Mouse (Mus musculus) E14TG2a.4 (cell line): ENCODE measurements around the gene Atl2.

Experiments used
- CTCF ChIP-seq: conservative IDR thresholded peaks from 2 replicates; pipeline ENCODE4 v1.5.1; 2014; ENCODE audit warnings: low read length
- NANOG ChIP-seq: IDR thresholded peaks from 2 replicates; pipeline ENCODE4 v1.6.1; 2014; ENCODE audit warnings: borderline replicate concordance, low read length, mixed read lengths
- POU5F1 ChIP-seq: IDR thresholded peaks from 2 replicates; pipeline ENCODE4 v1.6.1; 2014; ENCODE audit warnings: low read length, borderline replicate concordance

DNA sequence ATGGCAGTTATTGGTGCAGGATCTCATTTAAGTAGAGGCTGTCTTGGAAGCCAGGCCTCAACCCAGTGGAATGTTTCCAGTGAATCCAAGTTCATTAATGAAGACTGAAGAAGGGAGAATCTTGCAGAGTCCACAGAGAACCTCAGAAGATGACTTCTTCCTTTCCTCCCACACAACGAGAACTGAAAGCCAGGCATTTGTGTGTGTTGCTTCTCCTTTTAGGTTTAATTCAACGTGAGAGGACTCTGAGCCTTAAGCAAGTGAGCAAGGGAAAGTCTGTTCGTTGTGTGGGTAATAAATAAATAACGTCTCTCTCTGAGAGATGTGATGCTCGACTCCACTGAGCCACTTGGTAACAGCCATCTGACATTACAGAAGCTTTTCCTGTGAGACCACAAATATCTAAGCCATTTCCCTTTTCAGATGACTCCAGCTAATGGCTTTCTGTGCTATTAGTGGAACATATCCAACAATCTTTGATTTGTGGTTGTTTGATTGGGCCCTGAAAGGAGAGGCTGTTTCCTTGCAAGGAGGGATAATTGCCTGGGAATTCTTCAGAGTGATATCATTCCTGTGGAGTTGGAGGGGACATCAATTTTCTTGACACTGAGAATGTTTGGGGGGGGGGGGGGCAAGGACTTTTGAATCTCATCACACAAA, 60.1 kb downstream of the Atl2 start:
- no peak for TF ChIP-seq CTCF
- TF ChIP-seq POU5F1, result no peak
- no peak for TF ChIP-seq NANOG
